Mouse (Mus musculus) cerebellum, postnatal 25 days (tissue): ENCODE measurements around the gene Cog6.
A peak's percentile ranks its signal among the peaks of the same experiment; 100 is the strongest.
"Not testable (repeated sequence)": the region's sequence is repeated elsewhere in the genome, so short reads cannot be mapped to it uniquely, and the experiment has no call there.

Experiments used
- DNase-seq, 2 experiments: peaks; one replicate each; pipeline ENCODE4 v3.0.0; 2021; ENCODE audit warnings: mixed read lengths in 2 of 2

The Cog6 gene

DNA sequence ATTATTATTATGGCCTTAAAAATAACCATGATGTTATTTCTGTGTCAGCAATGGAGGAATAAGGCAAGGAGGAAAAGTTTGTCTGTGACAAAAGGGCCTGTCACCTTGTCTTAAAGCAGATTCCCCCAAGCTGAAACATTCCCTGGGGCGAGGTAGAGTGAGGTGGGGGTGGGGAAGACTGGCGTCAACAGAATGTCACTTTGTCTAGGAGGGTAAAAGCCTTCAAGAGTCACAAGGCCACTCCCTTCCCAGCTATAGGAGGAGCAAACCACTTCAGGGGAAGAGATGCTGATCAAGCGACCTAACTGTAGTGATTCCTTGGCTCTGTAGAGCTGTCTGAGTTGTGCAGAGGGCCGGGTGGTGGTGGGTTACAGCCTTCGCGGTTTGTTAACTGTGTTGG lies 14.5 kb upstream of the Cog6 start:
- DNase-seq: no peak

- peak; percentile 85 to 88 for DNase-seq
Observed at GRCm38 (mm10) chr3:53029046-53029445, 12.0 kb upstream of the Cog6 start.

GRCm38 (mm10) chr3:53027333-53027732 lies 10.3 kb upstream of the Cog6 start:
- DNase-seq: no peak

DNA sequence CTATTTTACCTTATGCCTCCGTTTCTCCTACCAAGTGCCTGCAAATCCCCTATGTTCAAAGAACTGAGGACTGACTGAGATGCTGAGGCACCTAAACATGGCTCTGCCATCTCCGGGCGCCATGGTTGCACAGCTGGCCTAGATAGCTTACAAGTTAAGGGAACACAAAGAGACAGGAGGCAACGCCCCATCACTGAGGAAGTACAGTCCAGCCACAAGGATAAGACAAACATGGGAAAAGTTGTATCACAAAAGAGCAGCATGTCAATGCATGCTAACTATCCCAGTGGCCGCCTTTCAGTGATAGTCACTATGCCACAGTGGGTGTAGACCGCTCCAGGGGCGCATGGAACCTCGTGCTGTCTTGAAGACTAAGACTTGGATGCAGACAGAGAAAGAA lies 9.6 kb downstream of the Cog6 start:
- DNase-seq: no peak

GRCm38 (mm10) chr3:53004406-53005114 lies 12.5 kb downstream of the Cog6 start:
- no peak for DNase-seq

- DNase-seq: no peak
Observed at GRCm38 (mm10) chr3:53002076-53002475, 15.0 kb downstream of the Cog6 start.

DNA sequence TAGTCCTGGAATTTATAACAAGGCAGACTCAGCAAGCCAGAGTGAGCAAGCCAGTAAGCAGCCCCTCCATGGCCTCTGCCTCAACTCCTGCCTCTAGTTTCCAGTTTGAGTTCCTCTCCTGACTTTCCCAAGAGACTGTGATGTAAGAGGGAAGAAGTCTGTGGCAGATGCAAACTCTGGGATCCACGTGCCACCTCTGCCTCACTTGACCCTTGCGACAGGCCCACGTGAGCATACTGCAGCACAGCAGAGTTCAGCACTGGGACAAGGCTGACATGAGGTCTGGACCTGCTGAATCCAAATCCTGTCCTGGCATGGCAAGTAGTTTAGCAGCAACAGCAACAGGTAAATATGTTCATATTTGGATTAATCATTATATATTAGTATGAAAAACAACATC lies 17.0 kb downstream of the Cog6 start:
- DNase-seq: no peak

- DNase-seq: no peak
Observed at GRCm38 (mm10) chr3:52999016-52999744, 17.9 kb downstream of the Cog6 start.

DNA sequence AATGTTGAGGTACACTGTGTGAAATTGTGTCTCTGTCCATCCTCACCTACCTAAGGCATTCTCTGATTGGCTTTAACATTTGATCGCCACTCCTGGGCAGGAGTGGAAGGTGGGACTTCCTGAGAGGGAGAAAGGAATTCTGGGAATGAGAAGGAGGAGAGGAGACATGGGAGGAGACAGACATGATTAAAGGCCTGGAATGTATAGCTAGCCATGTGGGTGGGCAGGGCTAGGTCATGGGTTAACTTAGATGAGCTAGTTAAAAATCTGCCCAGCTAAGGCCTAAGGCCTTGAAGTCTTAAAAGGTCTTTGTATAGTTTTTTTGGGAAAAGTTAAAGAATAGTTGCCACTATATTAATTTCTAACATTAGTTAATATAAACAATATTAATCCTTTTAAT lies 19.7 kb downstream of the Cog6 start:
- no peak for DNase-seq

DNA sequence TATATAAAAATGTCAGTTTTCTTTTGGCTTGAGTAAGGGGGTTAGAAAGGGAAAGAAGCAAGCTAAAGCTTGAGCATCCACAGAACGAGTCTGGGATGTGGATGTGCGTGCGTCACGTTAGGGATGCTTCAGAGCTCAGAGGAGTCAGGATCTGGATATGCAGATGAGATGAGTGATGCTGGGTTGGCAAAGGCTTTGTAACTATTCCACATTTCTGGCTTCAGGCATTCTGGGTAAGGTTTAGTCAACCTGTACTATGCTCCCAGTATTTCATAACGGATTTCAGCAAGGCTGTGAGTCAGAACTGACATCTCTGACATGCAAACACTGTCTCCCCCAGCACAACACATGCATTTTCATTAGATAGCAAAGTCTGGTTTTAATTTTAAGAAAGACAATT lies 20.4 kb downstream of the Cog6 start:
- no peak for DNase-seq

GRCm38 (mm10) chr3:52994666-52995065 lies 22.4 kb downstream of the Cog6 start:
- DNase-seq: peak in 1 of 2 experiments; percentile 27

GRCm38 (mm10) chr3:52993296-52993695 lies 23.7 kb downstream of the Cog6 start:
- DNase-seq: no peak

- no peak for DNase-seq
Observed at GRCm38 (mm10) chr3:52990041-52990737, 26.8 kb downstream of the Cog6 start.

DNA sequence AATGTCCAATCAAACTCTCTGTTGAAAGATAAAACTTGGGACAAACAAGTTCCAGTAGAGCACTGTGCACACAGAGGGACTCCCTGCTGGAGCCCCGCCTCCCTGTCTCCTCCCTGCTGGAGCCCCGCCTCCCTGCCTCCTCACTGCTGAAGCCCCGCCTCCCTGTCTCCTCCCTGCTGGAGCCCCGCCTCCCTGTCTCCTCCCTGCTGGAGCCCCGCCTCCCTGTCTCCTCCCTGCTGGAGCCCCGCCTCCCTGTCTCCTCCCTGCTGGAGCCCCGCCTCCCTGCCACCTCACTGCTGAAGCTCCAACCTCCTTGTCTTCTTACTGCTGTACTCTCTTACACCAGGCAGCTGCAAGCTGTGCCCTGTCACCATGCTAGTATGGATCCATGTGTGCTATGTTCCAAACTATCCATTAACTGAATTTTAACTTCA lies 31.5 kb downstream of the Cog6 start:
- DNase-seq: not testable (repeated sequence)

- DNase-seq: no peak
Observed at GRCm38 (mm10) chr3:52983772-52984171, 33.3 kb downstream of the Cog6 start.

DNA sequence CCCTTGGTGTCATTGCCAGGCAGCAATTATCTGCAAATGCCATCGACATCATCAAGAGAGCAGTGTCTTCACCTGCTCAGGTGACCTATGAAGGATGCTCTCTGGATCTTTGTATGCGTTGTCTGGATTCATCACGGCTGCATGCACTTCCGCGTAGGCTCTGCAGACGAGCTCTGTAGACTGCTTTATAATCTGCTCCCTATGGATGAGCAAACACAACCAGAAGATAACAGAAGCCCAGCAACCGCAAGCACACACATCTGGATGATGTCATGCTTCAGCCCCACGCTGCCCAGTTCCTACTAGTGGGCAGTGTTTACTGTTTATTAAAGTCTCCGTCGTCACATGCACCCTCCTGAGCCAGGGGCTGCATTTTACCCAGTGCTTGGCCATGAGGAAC lies 34.0 kb downstream of the Cog6 start:
- DNase-seq: no peak

- DNase-seq: peak; percentile 84 to 91
Observed at GRCm38 (mm10) chr3:52974674-52975556, 42.1 kb downstream of the Cog6 start.

DNA sequence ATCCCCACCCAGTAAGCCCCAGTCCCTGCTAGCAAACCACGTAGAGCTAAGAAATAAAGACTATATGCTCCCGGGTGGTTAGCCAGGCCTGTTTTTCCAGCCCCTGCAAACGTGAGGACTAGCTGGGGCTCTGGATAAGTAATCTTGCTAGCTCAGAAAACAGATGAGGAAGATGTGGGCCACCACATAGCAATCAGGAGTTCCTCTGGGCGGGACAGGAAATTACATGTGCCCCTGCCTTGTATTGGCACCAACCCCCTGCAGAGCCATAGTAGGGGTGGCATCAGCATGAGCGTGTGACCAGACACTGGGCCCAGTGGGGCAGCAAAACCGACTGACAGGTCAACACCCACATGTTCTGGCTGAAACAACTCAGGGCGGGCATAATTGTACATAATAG lies 44.1 kb downstream of the Cog6 start:
- no peak for DNase-seq

GRCm38 (mm10) chr3:52967046-52967445 lies 50.0 kb downstream of the Cog6 start:
- DNase-seq: no peak

DNA sequence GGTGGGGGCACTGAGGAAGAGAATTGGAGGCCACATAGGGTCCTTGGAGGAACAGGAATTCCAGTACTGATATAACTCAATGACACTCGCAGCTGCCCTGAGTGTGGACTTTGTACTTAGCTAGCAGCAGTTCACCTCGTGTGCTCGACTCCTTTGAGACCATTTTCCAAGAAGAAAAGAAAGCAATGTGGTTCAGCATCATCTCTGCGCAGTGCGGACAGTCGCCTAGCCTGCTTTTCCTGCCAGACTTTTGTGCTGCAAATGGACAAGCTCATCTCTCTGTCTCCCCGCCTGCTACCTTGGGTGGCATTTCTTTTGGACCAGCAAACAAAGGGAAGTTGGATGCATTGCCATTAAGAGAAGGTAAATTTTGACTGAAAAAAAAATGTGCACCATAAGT lies 52.8 kb downstream of the Cog6 start:
- DNase-seq: no peak

DNA sequence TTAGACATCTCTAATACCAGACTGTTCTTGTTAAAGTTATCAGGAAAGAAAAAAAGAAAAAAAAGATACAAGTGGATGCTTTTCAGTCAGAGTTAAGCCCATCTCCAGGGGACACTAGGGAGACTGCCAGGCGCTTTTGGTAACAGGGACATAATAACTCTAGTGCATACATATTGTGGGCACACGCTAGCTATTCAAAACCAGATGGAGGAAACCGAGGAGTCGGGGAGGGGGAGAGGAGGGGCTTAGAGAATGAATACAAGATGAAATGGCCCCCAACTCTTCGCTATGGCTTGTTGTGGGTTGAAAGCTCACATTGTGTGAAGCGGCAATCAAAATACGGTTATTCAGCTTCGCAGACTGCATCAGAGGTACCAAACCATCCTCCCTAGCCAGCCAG lies 53.6 kb downstream of the Cog6 start:
- DNase-seq: no peak

DNA sequence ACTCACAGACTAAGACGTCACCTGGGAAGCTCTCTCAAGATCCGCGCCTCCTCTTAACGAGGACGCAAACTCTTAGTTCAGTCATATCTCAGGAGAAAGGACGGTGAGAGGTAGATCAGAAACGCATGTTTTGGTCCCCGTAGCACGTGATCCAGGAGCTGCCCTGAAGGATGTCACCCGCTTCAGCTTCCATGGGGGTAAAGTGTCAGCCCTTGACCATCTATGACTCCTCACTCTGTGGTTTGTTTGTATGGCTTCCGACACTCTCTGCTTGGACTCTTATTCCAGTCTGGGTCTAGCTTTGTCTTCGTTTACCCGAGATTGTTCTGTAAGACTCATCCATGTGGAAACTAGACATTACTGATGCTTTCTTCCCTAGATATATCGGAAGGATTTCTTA lies 54.6 kb downstream of the Cog6 start:
- DNase-seq: no peak

GRCm38 (mm10) chr3:52961661-52962060 lies 55.4 kb downstream of the Cog6 start:
- no peak for DNase-seq
